Mouse (Mus musculus): Measurements from ENCODE around the gene Mydgf. TPM values are rescaled to one million over a fixed set of nuclear protein-coding genes. Genes with fewer than 3 reads are reported as not detected.

Mydgf gene
- polyA plus RNA-seq, 1 experiment from 2014 or later = 63.2 TPM

GRCm38 (mm10) chr17:56208821-56209220, 25.1 kb upstream of the Mydgf start:
- H3K4me2 ChIP-seq (replicated peaks) = no peak overlapping the region
- no peaks in the 10 kb centered on the region for H3K9me3 ChIP-seq
- H3K36me3 ChIP-seq = peaks cover 77% of the 10 kb centered on the region
- H3K27me3 ChIP-seq = no peaks in the 10 kb centered on the region
- no peak overlapping the region for H3K27ac ChIP-seq (replicated peaks)
- no peaks in the 10 kb centered on the region for H3K4me1 ChIP-seq
- H3K4me3 ChIP-seq = no peak overlapping the region
- WGBS = 93% methylated on average over 3 of the region's 3 CpGs
- H3K9ac ChIP-seq (replicated peaks) = no peak overlapping the region
- no peak for ATAC-seq (replicated peaks)

- H3K9ac ChIP-seq (replicated peaks) = no peak overlapping the region
- H3K4me1 ChIP-seq = no peaks in the 10 kb centered on the region
- H3K27ac ChIP-seq (replicated peaks) = no peak overlapping the region
- H3K27me3 ChIP-seq = no peaks in the 10 kb centered on the region
- H3K36me3 ChIP-seq = peaks cover 85% of the 10 kb centered on the region
- no peak for ATAC-seq (replicated peaks)
- WGBS = 95% methylated on average over 9 of the region's 9 CpGs
- H3K4me3 ChIP-seq = no peak overlapping the region
- H3K4me2 ChIP-seq (replicated peaks) = no peak overlapping the region
- H3K9me3 ChIP-seq = no peaks in the 10 kb centered on the region
Observed at GRCm38 (mm10) chr17:56207963-56208530, 24.3 kb upstream of the Mydgf start.

- H3K9ac ChIP-seq (replicated peaks) = no peak overlapping the region
- H3K27me3 ChIP-seq = no peaks in the 10 kb centered on the region
- no peak overlapping the region for H3K4me2 ChIP-seq (replicated peaks)
- H3K4me1 ChIP-seq = no peaks in the 10 kb centered on the region
- H3K9me3 ChIP-seq = no peaks in the 10 kb centered on the region
- WGBS = 86% methylated on average over 6 of the region's 6 CpGs
- ATAC-seq (replicated peaks) = no peak
- H3K27ac ChIP-seq (replicated peaks) = no peak overlapping the region
- no peak overlapping the region for H3K4me3 ChIP-seq
- peaks cover 94% of the 10 kb centered on the region for H3K36me3 ChIP-seq
Observed at GRCm38 (mm10) chr17:56206986-56207674, 23.4 kb upstream of the Mydgf start.

- H3K4me3 ChIP-seq = no peak overlapping the region
- H3K27ac ChIP-seq (replicated peaks) = no peak overlapping the region
Observed at GRCm38 (mm10) chr17:56206276-56206884, 22.7 kb upstream of the Mydgf start.

GRCm38 (mm10) chr17:56203729-56204128, 20.0 kb upstream of the Mydgf start:
- no peak for ATAC-seq (replicated peaks)
- H3K27me3 ChIP-seq = no peaks in the 10 kb centered on the region
- no peaks in the 10 kb centered on the region for H3K9me3 ChIP-seq
- no peak overlapping the region for H3K27ac ChIP-seq (replicated peaks)
- no peak overlapping the region for H3K4me2 ChIP-seq (replicated peaks)
- WGBS = 65% methylated on average over 3 of the region's 3 CpGs
- H3K4me3 ChIP-seq = no peak overlapping the region
- H3K36me3 ChIP-seq = peaks cover 83% of the 10 kb centered on the region
- H3K9ac ChIP-seq (replicated peaks) = no peak overlapping the region
- H3K4me1 ChIP-seq = no peaks in the 10 kb centered on the region

More at GRCm38 (mm10) chr17:56206276-56206884, 22.7 kb upstream of the Mydgf start:
- ATAC-seq (replicated peaks) = no peak
- Histone ChIP-seq H3K4me2 (replicated peaks) (no peak overlapping the region), H3K9ac (replicated peaks) (no peak overlapping the region), H3K27me3 (no peaks in the 10 kb centered on the region), H3K36me3 (peaks cover 96% of the 10 kb centered on the region), H3K4me1 (no peaks in the 10 kb centered on the region), H3K9me3 (no peaks in the 10 kb centered on the region)
- WGBS = 91% methylated on average over 10 of the region's 10 CpGs

GRCm38 (mm10) chr17:56202476-56202875, 18.8 kb upstream of the Mydgf start:
- ATAC-seq (replicated peaks) = no peak
- Histone ChIP-seq H3K27ac (replicated peaks) (no peak overlapping the region), H3K4me2 (replicated peaks) (no peak overlapping the region), H3K9ac (replicated peaks) (no peak overlapping the region), H3K27me3 (no peaks in the 10 kb centered on the region), H3K4me1 (no peaks in the 10 kb centered on the region), H3K36me3 (peaks cover 85% of the 10 kb centered on the region), H3K9me3 (no peaks in the 10 kb centered on the region), H3K4me3 (no peak overlapping the region)
- WGBS = 95% methylated on average over 8 of the region's 8 CpGs

- ATAC-seq (replicated peaks) = no peak
- Histone ChIP-seq H3K27ac (replicated peaks) (no peak overlapping the region), H3K36me3 (peaks cover 86% of the 10 kb centered on the region), H3K9me3 (no peaks in the 10 kb centered on the region), H3K9ac (replicated peaks) (no peak overlapping the region), H3K4me2 (replicated peaks) (no peak overlapping the region), H3K4me1 (no peaks in the 10 kb centered on the region), H3K4me3 (no peak overlapping the region), H3K27me3 (no peaks in the 10 kb centered on the region)
- 67% methylated on average over 3 of the region's 3 CpGs for WGBS
Observed at GRCm38 (mm10) chr17:56201642-56202041, 17.9 kb upstream of the Mydgf start.

GRCm38 (mm10) chr17:56200586-56200985, 16.9 kb upstream of the Mydgf start:
- no peak for ATAC-seq (replicated peaks)
- H3K4me1 ChIP-seq = no peaks in the 10 kb centered on the region

GRCm38 (mm10) chr17:56196860-56197259, 13.1 kb upstream of the Mydgf start:
- no peak overlapping the region for H3K27ac ChIP-seq (replicated peaks)
- WGBS = 78% methylated on average over 2 of the region's 2 CpGs
- no peaks in the 10 kb centered on the region for H3K9me3 ChIP-seq
- no peak overlapping the region for H3K9ac ChIP-seq (replicated peaks)
- no peak overlapping the region for H3K4me3 ChIP-seq
- H3K4me1 ChIP-seq = no peaks in the 10 kb centered on the region
- ATAC-seq (replicated peaks) = no peak
- H3K27me3 ChIP-seq = no peaks in the 10 kb centered on the region
- peaks cover 80% of the 10 kb centered on the region for H3K36me3 ChIP-seq
- no peak overlapping the region for H3K4me2 ChIP-seq (replicated peaks)

More at GRCm38 (mm10) chr17:56200586-56200985, 16.9 kb upstream of the Mydgf start:
- Histone ChIP-seq H3K4me2 (replicated peaks) (no peak overlapping the region), H3K4me3 (no peak overlapping the region), H3K27ac (replicated peaks) (no peak overlapping the region), H3K27me3 (no peaks in the 10 kb centered on the region), H3K9ac (replicated peaks) (no peak overlapping the region), H3K36me3 (peaks cover 85% of the 10 kb centered on the region), H3K9me3 (no peaks in the 10 kb centered on the region)
- 81% methylated on average over 9 of the region's 9 CpGs for WGBS

- 87% methylated on average over 13 of the region's 13 CpGs for WGBS
- no peaks in the 10 kb centered on the region for H3K4me1 ChIP-seq
- H3K36me3 ChIP-seq = peaks cover 82% of the 10 kb centered on the region
- H3K9ac ChIP-seq (replicated peaks) = no peak overlapping the region
- no peaks in the 10 kb centered on the region for H3K27me3 ChIP-seq
- H3K4me2 ChIP-seq (replicated peaks) = no peak overlapping the region
- H3K9me3 ChIP-seq = no peaks in the 10 kb centered on the region
- H3K4me3 ChIP-seq = no peak overlapping the region
- ATAC-seq (replicated peaks) = no peak
- no peak overlapping the region for H3K27ac ChIP-seq (replicated peaks)
Observed at GRCm38 (mm10) chr17:56194765-56195164, 11.0 kb upstream of the Mydgf start.

- no peak for ATAC-seq (replicated peaks)
- 94% methylated on average over 12 of the region's 12 CpGs for WGBS
- Histone ChIP-seq H3K36me3 (peaks cover 84% of the 10 kb centered on the region), H3K4me3 (no peak overlapping the region), H3K9ac (replicated peaks) (no peak overlapping the region), H3K4me1 (no peaks in the 10 kb centered on the region), H3K27ac (replicated peaks) (no peak overlapping the region), H3K9me3 (no peaks in the 10 kb centered on the region), H3K27me3 (no peaks in the 10 kb centered on the region), H3K4me2 (replicated peaks) (no peak overlapping the region)
Observed at GRCm38 (mm10) chr17:56194357-56194756, 10.6 kb upstream of the Mydgf start.

GRCm38 (mm10) chr17:56191266-56191665, 7.5 kb upstream of the Mydgf start:
- Histone ChIP-seq H3K9me3 (no peaks in the 10 kb centered on the region), H3K9ac (replicated peaks) (no peak overlapping the region), H3K4me2 (replicated peaks) (no peak overlapping the region), H3K4me3 (no peak overlapping the region), H3K27ac (replicated peaks) (no peak overlapping the region), H3K36me3 (peaks cover 81% of the 10 kb centered on the region), H3K27me3 (no peaks in the 10 kb centered on the region), H3K4me1 (no peaks in the 10 kb centered on the region)
- ATAC-seq (replicated peaks) = no peak
- WGBS = 83% methylated on average over 6 of the region's 6 CpGs
